Mouse (Mus musculus) stomach, adult 2 months (tissue): ENCODE data around the gene Mycs. TPM values are rescaled to one million over a fixed set of nuclear protein-coding genes. Genes with fewer than 3 reads are reported as not detected.

Source experiments
- polyA plus RNA-seq: library from polyadenylated mRNA; depleted of rRNA; stranded (reverse); fragments of >200 nt; gene quantifications from 2 replicates; pipeline ENCODE4 v1.2.3, GENCODE M21; 2012; rRNA removed

The Mycs gene
- polyA plus RNA-seq = not detected in 2 replicates

DNA sequence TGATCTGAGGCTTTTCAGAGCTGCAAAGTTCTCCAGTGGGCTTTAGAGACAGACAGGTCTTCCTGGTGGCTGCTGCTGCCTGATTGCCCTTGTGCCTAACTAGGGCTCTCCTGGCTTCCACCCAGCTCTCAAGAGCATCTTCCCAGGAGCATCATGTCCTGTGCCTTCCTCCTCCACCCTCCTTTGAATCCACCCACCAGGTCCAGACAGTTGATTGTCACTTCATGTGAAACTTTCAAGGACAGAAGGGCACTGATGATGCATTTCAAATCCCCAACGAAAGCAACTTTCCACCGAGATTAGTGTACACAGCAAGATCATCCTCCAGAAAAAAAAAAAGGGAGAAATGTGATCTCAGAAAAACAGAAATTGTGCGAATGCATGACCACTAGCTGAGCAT is at the start of gene Mycs:
TSS of gene Mycs (minus strand) at position 101 of the 400 bp plus-strand sequence.

Other genes with a start within 250 kb of the Mycs start
- gene Btbd35f7, start 199.8 kb upstream of the Mycs start, polyA plus RNA-seq = not detected in 2 replicates